Mouse (Mus musculus): ENCODE results near the gene A030005K14Rik. TPM values are rescaled to one million over a fixed set of nuclear protein-coding genes. Genes with fewer than 3 reads are reported as not detected.

Gene A030005K14Rik
- polyA plus RNA-seq, 1 experiment from 2014 or later: not detected

- H3K27ac ChIP-seq (ENCODE audit: low read depth, low read length): no peak overlapping the region
- H3K9me3 ChIP-seq (ENCODE audit: control insufficient read depth): no peaks in the 10 kb centered on the region
- H3K9ac ChIP-seq (ENCODE audit: low read depth, low read length): no peak overlapping the region
- 32% methylated on average over 1 of the region's 1 CpGs for WGBS
- H3K36me3 ChIP-seq (ENCODE audit: control insufficient read depth, insufficient read depth): no peaks in the 10 kb centered on the region
- H3K4me1 ChIP-seq (replicated peaks; ENCODE audit: control insufficient read depth, insufficient read depth, low read length): no peaks in the 10 kb centered on the region
- TF ChIP-seq CTCF (IDR thresholded peaks at IDR 0.05; ENCODE audit: low read depth): no peak
- no peak overlapping the region for H3K4me2 ChIP-seq (replicated peaks; ENCODE audit: low read depth)
- no peak for ATAC-seq
- no peak overlapping the region for H3K4me3 ChIP-seq (ENCODE audit: low read depth, low read length)
- H3K27me3 ChIP-seq (replicated peaks; ENCODE audit: control insufficient read depth, insufficient read depth, low read length): no peaks in the 10 kb centered on the region
Measured at GRCm38 (mm10) chr1:83016556-83016955, 42.6 kb downstream of the A030005K14Rik start.

- Histone ChIP-seq H3K36me3 (ENCODE audit: control insufficient read depth, insufficient read depth) (no peaks in the 10 kb centered on the region), H3K27ac (ENCODE audit: low read depth, low read length) (no peak overlapping the region), H3K4me1 (replicated peaks; ENCODE audit: control insufficient read depth, insufficient read depth, low read length) (no peaks in the 10 kb centered on the region), H3K9me3 (ENCODE audit: control insufficient read depth) (no peaks in the 10 kb centered on the region), H3K4me3 (ENCODE audit: low read depth, low read length) (no peak overlapping the region), H3K27me3 (replicated peaks; ENCODE audit: control insufficient read depth, insufficient read depth, low read length) (no peaks in the 10 kb centered on the region), H3K4me2 (replicated peaks; ENCODE audit: low read depth) (no peak overlapping the region), H3K9ac (ENCODE audit: low read depth, low read length) (no peak overlapping the region)
- ATAC-seq: no peak
- 69% methylated on average over 10 of the region's 10 CpGs for WGBS
- TF ChIP-seq CTCF (IDR thresholded peaks at IDR 0.05; ENCODE audit: low read depth): no peak
Measured at GRCm38 (mm10) chr1:83015329-83015879, 43.8 kb downstream of the A030005K14Rik start.

GRCm38 (mm10) chr1:83014477-83014876 is 44.7 kb downstream of the A030005K14Rik start:
- no peaks in the 10 kb centered on the region for H3K27me3 ChIP-seq (replicated peaks; ENCODE audit: control insufficient read depth, insufficient read depth, low read length)
- TF ChIP-seq CTCF (IDR thresholded peaks at IDR 0.05; ENCODE audit: low read depth): no peak
- 56% methylated on average over 3 of the region's 3 CpGs for WGBS
- no peaks in the 10 kb centered on the region for H3K4me1 ChIP-seq (replicated peaks; ENCODE audit: control insufficient read depth, insufficient read depth, low read length)
- ATAC-seq: no peak
- H3K4me2 ChIP-seq (replicated peaks; ENCODE audit: low read depth): no peak overlapping the region
- no peak overlapping the region for H3K9ac ChIP-seq (ENCODE audit: low read depth, low read length)
- H3K27ac ChIP-seq (ENCODE audit: low read depth, low read length): no peak overlapping the region
- H3K4me3 ChIP-seq (ENCODE audit: low read depth, low read length): no peak overlapping the region
- no peaks in the 10 kb centered on the region for H3K9me3 ChIP-seq (ENCODE audit: control insufficient read depth)
- H3K36me3 ChIP-seq (ENCODE audit: control insufficient read depth, insufficient read depth): no peaks in the 10 kb centered on the region

Other genes starting within 250 kb of the A030005K14Rik start
- 35.8 and 36.7 TPM in 2 replicates for gene Agfg1, start 219.9 kb downstream of the A030005K14Rik start, polyA plus RNA-seq (2015; fragmentation: Nextera tagmentation; extraction: Ambion mirVana)
- gene A030005L19Rik, start 146.1 kb downstream of the A030005K14Rik start, polyA plus RNA-seq (2015; fragmentation: Nextera tagmentation; extraction: Ambion mirVana): 0.31 TPM in 1 of 2 replicates, not detected in the other
- gene A030014E15Rik, start 134.5 kb downstream of the A030005K14Rik start, polyA plus RNA-seq (2015; fragmentation: Nextera tagmentation; extraction: Ambion mirVana): not detected in 2 replicates
- gene Gm6217, start 128.0 kb downstream of the A030005K14Rik start, polyA plus RNA-seq (2015; fragmentation: Nextera tagmentation; extraction: Ambion mirVana): not detected in 2 replicates
- not detected in 2 replicates for gene A030003K21Rik, start 116.0 kb downstream of the A030005K14Rik start, polyA plus RNA-seq (2015; fragmentation: Nextera tagmentation; extraction: Ambion mirVana)
- gene Gm7544, start 103.4 kb downstream of the A030005K14Rik start, polyA plus RNA-seq (2015; fragmentation: Nextera tagmentation; extraction: Ambion mirVana): not detected in 2 replicates
- gene Gm47955, start 99.1 kb downstream of the A030005K14Rik start, polyA plus RNA-seq (2015; fragmentation: Nextera tagmentation; extraction: Ambion mirVana): not detected in 2 replicates
- not detected in 2 replicates for gene Gm47959, start 58.8 kb downstream of the A030005K14Rik start, polyA plus RNA-seq (2015; fragmentation: Nextera tagmentation; extraction: Ambion mirVana)
- 5.8 and 6.8 TPM in 2 replicates for gene Slc19a3, start 20.9 kb downstream of the A030005K14Rik start, polyA plus RNA-seq (2015; fragmentation: Nextera tagmentation; extraction: Ambion mirVana)
- gene Krtap28-10, start 16.9 kb downstream of the A030005K14Rik start, polyA plus RNA-seq (2015; fragmentation: Nextera tagmentation; extraction: Ambion mirVana): not detected in 2 replicates
- gene Gm47969, start 14.4 kb downstream of the A030005K14Rik start, polyA plus RNA-seq (2015; fragmentation: Nextera tagmentation; extraction: Ambion mirVana): not detected in 2 replicates
- gene Krtap28-13, start 1.6 kb upstream of the A030005K14Rik start, polyA plus RNA-seq (2015; fragmentation: Nextera tagmentation; extraction: Ambion mirVana): 0.12 TPM in 1 of 2 replicates, not detected in the other
- gene Ccl20, start 57.4 kb upstream of the A030005K14Rik start, polyA plus RNA-seq (2015; fragmentation: Nextera tagmentation; extraction: Ambion mirVana): 13.2 and 28.1 TPM in 2 replicates
- gene Daw1, start 100.4 kb upstream of the A030005K14Rik start, polyA plus RNA-seq (2015; fragmentation: Nextera tagmentation; extraction: Ambion mirVana): not detected in 2 replicates

Measured in intestine, postnatal 0 days (tissue).